Mouse (Mus musculus) hindbrain, embryonic 12.5 days (tissue): ENCODE measurements around the gene Arhgap21. TPM values are rescaled to one million over a fixed set of nuclear protein-coding genes. Genes with fewer than 3 reads are reported as not detected.
"Not testable (repeated sequence)": the region's sequence is repeated elsewhere in the genome, so short reads cannot be mapped to it uniquely, and the experiment has no call there.

ENCODE experiments used
- ATAC-seq: fragments of 200-750 bp; cut with Nextera tagmentation; 2 replicates; pipeline ENCODE4 v1.8.0; 2017; ENCODE audit warnings: moderate TSS enrichment; ENCODE audit not compliant: low FRiP score
- H3K27ac ChIP-seq: fragments of 300-500 bp; sonication (generic); 2 replicates; pipeline ENCODE4 v1.5.1; 2016; ENCODE audit warnings: mild to moderate bottlenecking
- H3K27me3 ChIP-seq: fragments of 300-500 bp; sonication (generic); 2 replicates; pipeline ENCODE4 v1.6.1; 2016; ENCODE audit warnings: mild to moderate bottlenecking
- H3K36me3 ChIP-seq: fragments of 300-500 bp; sonication (generic); 2 replicates; pipeline ENCODE4 v1.6.1; 2016; ENCODE audit warnings: mild to moderate bottlenecking
- H3K4me1 ChIP-seq: fragments of 300-500 bp; sonication (generic); 2 replicates; pipeline ENCODE4 v1.6.1; 2016
- H3K4me2 ChIP-seq: fragments of 300-500 bp; sonication (generic); replicated peaks from 2 replicates; pipeline ENCODE4 v1.6.1; 2016; ENCODE audit warnings: mild to moderate bottlenecking
- H3K4me3 ChIP-seq: fragments of 300-500 bp; sonication (generic); 2 replicates; pipeline ENCODE4 v1.5.1; 2016; ENCODE audit warnings: mild to moderate bottlenecking
- H3K9ac ChIP-seq: fragments of 300-500 bp; sonication (generic); 2 replicates; pipeline ENCODE4 v1.6.1; 2016; ENCODE audit warnings: mild to moderate bottlenecking, moderate library complexity
- H3K9me3 ChIP-seq: fragments of 300-500 bp; sonication (generic); replicated peaks from 2 replicates; pipeline ENCODE4 v1.6.1; 2016; ENCODE audit warnings: mild to moderate bottlenecking
- WGBS: fragments of 180-500 bp; shearing (Covaris S2); methylation state at CpG from one replicate; pipeline ENCODE4 v1.1.7; 2016; 5-methylcytosine and 5-hydroxymethylcytosine counted together
- polyA plus RNA-seq: library from polyadenylated mRNA; unstranded; fragments of >200 nt; fragmentation: Nextera tagmentation; extraction: Ambion mirVana; gene quantifications from 2 replicates; pipeline ENCODE4 v1.2.1, GENCODE M21; 2016

Arhgap21 gene
- polyA plus RNA-seq, 1 experiment from 2014 or later: 64.4 TPM

DNA sequence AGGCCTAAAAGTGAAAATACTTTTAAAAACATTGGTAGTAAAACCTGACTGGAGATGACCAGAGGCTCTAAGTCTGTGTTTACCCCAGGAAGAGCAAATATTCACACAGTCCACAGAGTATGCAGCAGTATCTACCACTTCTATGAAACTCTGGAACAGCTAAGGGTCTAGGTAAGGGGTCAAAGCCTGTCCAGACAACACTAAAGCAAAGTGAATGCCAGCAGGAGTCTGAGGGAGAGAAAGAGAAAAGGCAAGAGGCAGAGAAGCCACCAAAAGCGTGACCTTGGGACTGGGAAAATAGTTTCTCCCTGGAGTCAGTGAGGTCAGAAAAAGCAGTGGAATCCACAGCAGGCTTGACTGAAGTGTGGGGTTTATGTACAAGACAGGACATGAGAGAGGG is 21.6 kb downstream of the Arhgap21 start:
- no peaks in the 10 kb centered on the region for H3K27me3 ChIP-seq
- no peak overlapping the region for H3K4me2 ChIP-seq
- no peaks in the 10 kb centered on the region for H3K9me3 ChIP-seq
- WGBS: 63% methylated on average over 1 of the region's 1 CpGs
- no peak for ATAC-seq
- H3K9ac ChIP-seq: no peak overlapping the region
- peaks cover 34% of the 10 kb centered on the region for H3K4me1 ChIP-seq
- no peaks in the 10 kb centered on the region for H3K36me3 ChIP-seq
- H3K27ac ChIP-seq: no peak overlapping the region
- H3K4me3 ChIP-seq: no peak overlapping the region

DNA sequence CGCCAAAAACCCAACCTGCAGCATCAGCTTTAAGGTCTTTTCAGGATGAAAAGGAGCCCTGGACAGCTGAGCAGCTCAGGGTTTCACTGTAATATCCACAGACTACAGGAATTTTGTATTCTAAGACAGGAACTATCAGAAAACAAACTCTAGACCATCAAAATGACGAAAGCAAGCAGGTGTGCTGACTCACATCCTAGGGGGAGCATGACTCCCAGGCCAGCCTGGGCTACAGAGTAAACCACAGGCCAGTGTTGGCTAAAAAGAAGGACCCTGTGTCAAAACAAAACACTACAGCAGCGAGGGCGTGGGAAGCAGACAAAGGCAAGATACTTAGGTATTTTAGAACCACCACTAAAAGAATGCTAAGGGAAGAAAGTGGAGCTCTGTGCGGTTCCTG is 23.1 kb downstream of the Arhgap21 start:
- no peak overlapping the region for H3K9ac ChIP-seq
- no peaks in the 10 kb centered on the region for H3K9me3 ChIP-seq
- no peak overlapping the region for H3K4me3 ChIP-seq
- WGBS: 93% methylated on average over 5 of the region's 5 CpGs
- H3K4me1 ChIP-seq: peaks cover 32% of the 10 kb centered on the region
- no peaks in the 10 kb centered on the region for H3K27me3 ChIP-seq
- no peak overlapping the region for H3K27ac ChIP-seq
- H3K4me2 ChIP-seq: no peak overlapping the region
- H3K36me3 ChIP-seq: no peaks in the 10 kb centered on the region
- no peak for ATAC-seq

DNA sequence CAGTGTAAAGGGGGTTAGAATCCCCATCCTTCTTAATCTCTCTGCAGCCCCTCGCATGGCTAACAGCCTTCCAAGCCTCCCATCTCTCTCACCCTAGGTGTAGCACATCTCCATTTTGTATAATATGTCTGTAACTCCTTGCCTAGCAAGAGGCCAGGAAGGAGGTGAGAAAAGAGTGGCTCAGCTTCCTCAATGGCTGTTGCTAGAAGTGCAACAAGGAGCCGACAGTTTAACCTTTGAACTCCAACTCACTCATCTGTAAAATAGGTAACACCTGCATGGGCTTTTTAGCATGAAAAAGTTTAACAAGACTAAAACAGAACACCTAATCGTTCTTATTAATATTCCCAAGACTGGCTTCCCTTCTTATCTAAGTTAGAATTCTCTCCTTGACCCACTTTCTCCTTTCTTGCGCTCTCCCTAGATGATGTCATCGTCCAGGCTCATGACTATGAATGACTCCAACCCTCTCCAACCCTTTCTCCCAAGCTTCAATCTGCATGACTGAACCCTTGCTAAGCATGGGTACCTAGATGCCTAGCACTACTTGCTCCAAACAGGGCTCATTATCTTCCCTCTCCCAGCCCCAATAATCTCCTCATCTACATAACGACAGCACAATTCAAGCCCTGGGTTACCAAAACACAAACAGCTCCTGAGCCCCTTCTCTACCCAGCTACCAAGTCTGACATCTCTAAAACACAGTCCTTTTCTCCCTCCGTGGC is 24.8 kb downstream of the Arhgap21 start:
- Histone ChIP-seq H3K27me3 (no peaks in the 10 kb centered on the region), H3K27ac (0 out of 2 replicates have a peak overlapping the region, but pooled peaks have one; percentile 23), H3K4me3 (no peak overlapping the region), H3K9me3 (no peaks in the 10 kb centered on the region), H3K9ac (no peak overlapping the region), H3K36me3 (no peaks in the 10 kb centered on the region), H3K4me1 (peaks cover 35% of the 10 kb centered on the region), H3K4me2 (no peak overlapping the region)
- ATAC-seq: 0 out of 2 replicates have a peak, but pooled peaks have one; percentile 47
- WGBS: 26% methylated on average over 7 of the region's 7 CpGs

DNA sequence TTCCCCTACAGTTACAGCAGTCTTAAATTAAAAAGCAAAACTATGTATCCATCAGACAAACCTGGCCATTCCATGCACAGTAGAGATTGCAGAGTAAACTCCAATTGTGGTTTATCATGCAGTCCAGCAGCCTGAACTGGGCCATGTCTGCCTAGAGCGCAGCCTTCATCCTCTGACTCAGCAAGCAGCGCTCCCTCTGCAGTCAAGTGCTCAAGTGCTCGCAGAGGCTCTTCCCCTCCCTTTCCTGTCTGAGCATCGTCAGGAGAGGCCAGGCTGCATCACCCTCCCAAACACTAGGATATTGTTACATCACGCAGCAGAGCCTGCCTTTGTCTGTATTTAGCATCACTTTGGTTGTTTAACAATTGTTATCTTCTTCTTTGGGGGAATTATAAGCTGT is 25.5 kb downstream of the Arhgap21 start:
- Histone ChIP-seq H3K27me3 (no peaks in the 10 kb centered on the region), H3K9ac (no peak overlapping the region), H3K27ac (0 out of 2 replicates have a peak overlapping the region, but pooled peaks have one; percentile 23), H3K9me3 (no peaks in the 10 kb centered on the region), H3K36me3 (no peaks in the 10 kb centered on the region), H3K4me1 (peaks cover 41% of the 10 kb centered on the region), H3K4me3 (no peak overlapping the region), H3K4me2 (no peak overlapping the region)
- peak; percentile 64 for ATAC-seq
- WGBS: 8% methylated on average over 5 of the region's 5 CpGs

DNA sequence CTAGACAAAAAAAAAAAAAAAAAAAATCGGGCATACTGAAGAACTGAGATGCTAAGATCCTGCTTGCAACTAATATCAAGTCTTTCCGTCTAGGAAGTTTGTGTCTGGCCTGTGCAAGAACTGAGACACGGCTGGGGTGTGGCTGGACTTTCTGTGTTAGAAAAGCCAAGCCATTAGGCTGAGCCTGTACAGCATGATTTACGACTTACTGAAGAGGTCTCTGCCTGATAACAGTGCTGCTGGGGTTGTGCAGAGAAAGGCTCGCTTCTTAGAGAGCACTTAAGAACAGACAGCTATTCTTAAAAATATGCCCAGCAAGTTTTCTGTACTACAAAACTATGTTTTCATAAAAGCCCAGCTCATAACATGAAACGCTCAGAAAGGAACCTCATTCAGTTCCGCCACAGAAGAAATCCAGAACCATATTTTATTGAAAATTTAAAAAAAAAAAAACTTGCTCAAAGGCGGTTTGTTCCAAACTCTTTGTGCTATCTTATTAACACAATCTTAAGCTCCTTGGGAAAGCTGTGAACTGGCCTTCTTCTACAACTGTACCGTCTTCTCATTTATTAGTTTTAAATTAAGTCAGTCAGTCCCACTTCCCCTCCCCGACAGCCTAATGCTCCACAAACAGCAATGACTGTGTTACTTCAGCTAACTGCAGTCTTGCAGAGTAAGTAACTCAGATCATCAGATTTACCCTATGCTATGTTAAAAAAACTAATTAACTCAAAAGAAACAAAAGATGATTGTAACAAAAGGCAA is 26.1 kb downstream of the Arhgap21 start:
- Histone ChIP-seq H3K27ac (no peak overlapping the region), H3K9ac (no peak overlapping the region), H3K36me3 (no peaks in the 10 kb centered on the region), H3K27me3 (no peaks in the 10 kb centered on the region), H3K9me3 (no peaks in the 10 kb centered on the region), H3K4me2 (no peak overlapping the region), H3K4me3 (no peak overlapping the region), H3K4me1 (peaks cover 42% of the 10 kb centered on the region)
- ATAC-seq: 0 out of 2 replicates have a peak, but pooled peaks have one; percentile 20
- 59% methylated on average over 10 of the region's 10 CpGs for WGBS

DNA sequence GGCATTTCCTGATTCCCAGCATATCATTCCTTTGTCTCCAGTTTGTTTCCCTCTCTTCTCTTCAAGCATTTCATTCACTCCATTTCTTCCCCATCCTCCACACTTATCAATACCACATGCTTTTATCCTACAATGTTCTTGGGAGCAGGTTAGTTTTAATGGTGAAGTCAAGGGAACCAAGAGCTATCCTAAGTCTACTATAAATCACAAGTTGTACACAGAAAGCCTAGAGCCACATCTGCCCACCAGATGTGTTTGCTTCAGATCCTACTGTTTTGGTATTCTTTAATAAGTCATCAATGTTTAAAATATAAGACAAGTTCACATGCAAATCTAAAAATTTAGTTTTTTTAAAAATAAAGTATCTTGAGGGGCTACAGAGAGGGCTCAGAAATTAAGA is 27.6 kb downstream of the Arhgap21 start:
- H3K9me3 ChIP-seq: no peaks in the 10 kb centered on the region
- peaks cover 47% of the 10 kb centered on the region for H3K4me1 ChIP-seq
- no peaks in the 10 kb centered on the region for H3K27me3 ChIP-seq
- no peak overlapping the region for H3K9ac ChIP-seq
- no peaks in the 10 kb centered on the region for H3K36me3 ChIP-seq
- no peak overlapping the region for H3K4me2 ChIP-seq
- no peak overlapping the region for H3K27ac ChIP-seq
- no peak for ATAC-seq
- H3K4me3 ChIP-seq: no peak overlapping the region

DNA sequence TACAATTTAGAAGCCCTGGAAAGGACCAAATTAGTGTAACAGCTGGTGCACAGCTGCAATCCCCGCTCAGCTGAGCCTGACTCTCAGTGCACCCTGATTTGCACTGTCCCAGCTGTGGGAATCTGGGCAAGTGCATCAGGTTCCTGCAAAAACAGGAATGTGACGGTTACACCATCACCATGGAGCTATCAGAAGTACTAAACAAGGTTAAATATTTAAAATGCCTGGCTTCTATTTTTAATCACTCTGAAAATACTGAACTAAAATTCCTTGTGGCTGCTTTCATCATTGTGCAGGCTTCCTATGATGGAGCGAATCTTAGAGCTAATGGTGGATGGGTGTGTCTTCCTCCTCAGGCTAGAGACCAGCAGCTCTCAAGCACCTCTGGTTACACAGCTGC is 29.3 kb downstream of the Arhgap21 start:
- WGBS: 81% methylated on average over 3 of the region's 3 CpGs
- Histone ChIP-seq H3K9me3 (no peaks in the 10 kb centered on the region), H3K36me3 (no peaks in the 10 kb centered on the region), H3K4me1 (peaks cover 45% of the 10 kb centered on the region), H3K4me2 (no peak overlapping the region), H3K27me3 (no peaks in the 10 kb centered on the region), H3K4me3 (no peak overlapping the region), H3K27ac (no peak overlapping the region), H3K9ac (no peak overlapping the region)
- ATAC-seq: no peak

DNA sequence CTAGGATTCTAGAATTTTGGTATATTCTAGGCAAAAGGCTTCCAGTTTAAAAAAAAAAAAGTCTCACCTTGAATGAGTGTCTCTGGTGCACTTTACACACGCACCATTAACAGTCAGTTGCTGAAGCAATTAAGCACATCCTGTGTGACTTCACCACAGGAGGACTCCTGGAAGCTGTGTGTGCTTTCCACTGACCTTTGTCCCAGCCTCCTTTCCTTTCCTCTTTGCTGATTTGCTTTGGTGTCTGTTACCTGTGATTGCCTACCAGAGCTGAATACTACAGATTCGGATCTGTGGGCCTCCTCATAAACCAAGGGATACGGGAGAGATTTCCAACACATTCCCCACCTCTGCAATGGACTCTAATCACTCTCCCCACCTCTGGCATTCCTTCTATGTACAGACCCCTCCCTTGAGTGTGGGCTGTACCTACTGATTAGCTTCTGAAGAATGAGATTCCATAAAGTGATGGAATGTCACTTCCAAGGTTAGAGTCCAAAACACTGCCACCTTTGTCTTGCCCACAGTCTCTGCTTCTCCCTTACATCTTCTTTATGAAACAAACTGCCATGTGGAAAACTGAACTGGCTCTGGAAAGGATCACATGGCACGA is 32.0 kb downstream of the Arhgap21 start:
- no peaks in the 10 kb centered on the region for H3K9me3 ChIP-seq
- H3K4me3 ChIP-seq: no peak overlapping the region
- H3K4me1 ChIP-seq: peaks cover 22% of the 10 kb centered on the region
- 81% methylated on average over 4 of the region's 4 CpGs for WGBS
- H3K27ac ChIP-seq: no peak overlapping the region; the same call in 1 of the 2 replicates
- no peak for ATAC-seq
- H3K9ac ChIP-seq: no peak overlapping the region
- no peaks in the 10 kb centered on the region for H3K27me3 ChIP-seq
- no peak overlapping the region for H3K4me2 ChIP-seq
- H3K36me3 ChIP-seq: no peaks in the 10 kb centered on the region

DNA sequence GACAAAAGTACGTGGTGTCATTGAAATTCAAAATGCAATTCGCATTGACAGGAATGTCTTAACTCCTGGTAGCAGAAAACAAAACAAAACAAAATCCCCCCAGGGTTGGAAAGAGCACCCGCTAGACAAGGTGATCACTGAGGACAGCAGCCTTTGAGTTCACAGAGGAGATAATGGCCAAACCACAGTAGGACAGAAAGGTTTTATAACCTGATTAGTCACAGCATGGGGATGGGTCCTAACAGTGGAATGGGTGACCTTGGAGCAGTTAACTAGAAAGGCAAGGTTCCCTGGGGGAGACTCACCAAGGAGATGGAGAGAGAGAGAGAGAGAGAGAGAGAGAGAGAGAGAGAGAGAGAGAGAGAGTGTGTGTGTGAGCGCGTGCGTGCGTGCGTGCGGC is 34.3 kb downstream of the Arhgap21 start:
- Histone ChIP-seq H3K4me3 (no peak overlapping the region), H3K4me1 (peaks cover 18% of the 10 kb centered on the region), H3K4me2 (no peak overlapping the region), H3K9me3 (no peaks in the 10 kb centered on the region), H3K27me3 (no peaks in the 10 kb centered on the region), H3K27ac (no peak overlapping the region), H3K36me3 (no peaks in the 10 kb centered on the region), H3K9ac (no peak overlapping the region)
- ATAC-seq: no peak
- WGBS: 53% methylated on average over 9 of the region's 9 CpGs

DNA sequence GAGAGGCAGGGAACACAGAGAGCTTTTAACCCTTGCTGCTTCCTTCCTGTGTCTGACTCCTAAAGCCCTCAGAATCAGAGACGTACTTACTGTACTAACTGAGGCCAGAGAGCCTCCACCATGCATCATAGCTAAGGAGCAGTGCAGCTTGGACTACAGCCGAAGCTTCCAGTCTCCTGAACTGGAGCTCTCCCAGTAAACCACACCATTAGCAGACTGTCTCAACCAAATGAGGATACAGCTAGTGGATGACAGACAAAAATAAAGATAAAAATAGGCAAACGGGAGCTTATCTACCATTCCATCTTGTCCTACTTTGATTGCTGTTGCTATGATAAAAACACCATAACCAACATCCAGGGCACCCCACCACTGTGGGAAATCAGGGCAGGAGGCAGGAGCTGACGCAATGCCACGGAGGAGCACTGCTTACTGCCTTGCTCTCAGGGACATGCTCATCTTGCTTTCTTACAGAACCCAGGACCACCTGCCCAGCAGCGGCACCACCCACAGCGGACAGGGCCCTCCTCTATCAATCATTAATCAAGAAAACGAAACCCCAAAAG is 35.9 kb downstream of the Arhgap21 start:
- H3K36me3 ChIP-seq: no peaks in the 10 kb centered on the region
- ATAC-seq: no peak
- H3K9ac ChIP-seq: no peak overlapping the region
- peaks cover 10% of the 10 kb centered on the region; the same call in 1 of the 2 replicates for H3K4me1 ChIP-seq
- no peak overlapping the region for H3K4me3 ChIP-seq
- 88% methylated on average over 8 of the region's 8 CpGs for whole genome bisulfite sequencing
- H3K27me3 ChIP-seq: no peaks in the 10 kb centered on the region
- no peak overlapping the region for H3K27ac ChIP-seq
- H3K4me2 ChIP-seq: no peak overlapping the region
- H3K9me3 ChIP-seq: no peaks in the 10 kb centered on the region

DNA sequence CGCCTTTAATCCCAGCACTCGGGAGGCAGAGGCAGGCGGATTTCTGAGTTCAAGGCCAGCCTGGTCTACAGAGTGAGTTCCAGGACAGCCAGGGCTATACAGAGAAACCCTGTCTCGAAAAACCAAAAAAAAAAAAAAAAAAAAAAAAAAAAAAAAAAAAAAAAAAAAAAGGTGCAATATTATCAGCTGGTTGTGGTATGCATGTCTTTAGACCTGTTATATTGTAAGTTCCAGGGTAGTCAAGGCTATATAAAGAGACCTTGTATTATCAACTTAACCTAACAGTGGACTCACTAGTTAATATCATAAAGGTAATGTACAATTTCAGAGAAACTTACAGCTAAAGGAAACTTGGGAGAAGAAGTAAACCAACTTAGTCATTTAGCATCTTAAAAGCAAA is 36.9 kb downstream of the Arhgap21 start:
- not testable (repeated sequence) for H3K4me2 ChIP-seq, H3K27me3 ChIP-seq, H3K4me1 ChIP-seq, H3K27ac ChIP-seq, H3K36me3 ChIP-seq, ATAC-seq, H3K9me3 ChIP-seq, H3K4me3 ChIP-seq, H3K9ac ChIP-seq
- 80% methylated on average over 4 of the region's 4 CpGs for WGBS

DNA sequence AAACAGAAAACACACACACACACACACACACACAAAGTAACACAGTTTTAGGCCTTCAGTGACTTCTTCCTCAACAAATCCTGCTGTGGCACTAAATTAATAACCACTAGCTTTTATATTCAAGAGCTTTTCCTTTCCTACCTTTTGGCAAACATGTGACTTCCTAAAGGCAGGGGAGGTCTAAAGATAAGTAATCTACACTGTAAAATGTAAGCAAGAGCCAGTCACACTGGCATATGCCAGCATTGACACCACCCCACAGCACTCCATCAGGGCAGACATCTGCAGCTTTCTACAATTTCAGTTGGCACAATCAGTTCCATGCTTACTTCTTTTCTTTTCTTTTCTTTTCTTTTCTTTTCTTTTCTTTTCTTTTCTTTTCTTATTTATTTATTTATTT is 40.2 kb downstream of the Arhgap21 start:
- H3K4me1 ChIP-seq: no peaks in the 10 kb centered on the region
- H3K27me3 ChIP-seq: no peaks in the 10 kb centered on the region
- no peaks in the 10 kb centered on the region for H3K36me3 ChIP-seq
- no peak overlapping the region for H3K4me3 ChIP-seq
- no peaks in the 10 kb centered on the region for H3K9me3 ChIP-seq
- no peak overlapping the region for H3K4me2 ChIP-seq
- no peak overlapping the region for H3K27ac ChIP-seq
- no peak for ATAC-seq
- H3K9ac ChIP-seq: no peak overlapping the region
